Mouse (Mus musculus) myocyte (in vitro differentiated cells): ENCODE measurements at regions not wholly inside any gene's neighbourhood (a gene's known extent, or its start where the extent isn't known, plus 50 kb on each side); places are given as distances from the start of the nearest gene placed in this dataset.

Source experiments
- E2F4 ChIP-seq: IDR thresholded peaks from one replicate; pipeline ENCODE4 v1.6.1; 2011; ENCODE audit warnings: mild to moderate bottlenecking, control low read depth, moderate library complexity; ENCODE audit not compliant: insufficient read depth
- MAX ChIP-seq: IDR thresholded peaks from one replicate; pipeline ENCODE4 v1.6.1; 2011; ENCODE audit warnings: low read depth, mild to moderate bottlenecking, control low read depth
- POLR2A ChIP-seq: IDR thresholded peaks from one replicate; pipeline ENCODE4 v1.6.1; 2011; ENCODE audit warnings: low read depth, mild to moderate bottlenecking, control low read depth, moderate library complexity; ENCODE audit not compliant: insufficient read length
- POLR2AphosphoS2 ChIP-seq: IDR thresholded peaks from one replicate; pipeline ENCODE4 v1.6.1; 2011; ENCODE audit warnings: low read depth, control low read depth; ENCODE audit not compliant: insufficient read length
- SRF ChIP-seq: IDR thresholded peaks from one replicate; pipeline ENCODE4 v1.6.1; 2011; ENCODE audit warnings: low read depth; ENCODE audit not compliant: control insufficient read depth, insufficient read length
- TCF12 ChIP-seq: IDR thresholded peaks from one replicate; pipeline ENCODE4 v1.6.1; 2011; ENCODE audit warnings: mild to moderate bottlenecking, control low read depth; ENCODE audit not compliant: poor library complexity, insufficient read depth, severe bottlenecking
- USF1 ChIP-seq: IDR thresholded peaks from one replicate; pipeline ENCODE4 v1.6.1; 2011; ENCODE audit warnings: low read depth, mild to moderate bottlenecking, control low read depth, moderate library complexity

GRCm38 (mm10) chr12:16210111-16210510, 393.4 kb upstream of the Trib2 start:
- TF ChIP-seq MAX, result no peak
- TF ChIP-seq POLR2A, result no peak
- no peak for TF ChIP-seq USF1
- TF ChIP-seq E2F4, result no peak
- no peak for TF ChIP-seq TCF12
- no peak for TF ChIP-seq SRF
- no peak for TF ChIP-seq POLR2AphosphoS2
